Mouse (Mus musculus): ENCODE data around the gene Ptprt. TPM values are rescaled to one million over a fixed set of nuclear protein-coding genes. Genes with fewer than 3 reads are reported as not detected.

Gene Ptprt
- polyA plus RNA-seq, 1 experiment from 2014 or later = 4.0 TPM

- TF ChIP-seq CTCF (IDR thresholded peaks at IDR 0.05; ENCODE audit: low read depth) = no peak
- Histone ChIP-seq H3K4me3 (replicated peaks; ENCODE audit: low read depth, low read length) (no peak overlapping the region), H3K4me2 (ENCODE audit: low read length) (no peak overlapping the region), H3K9ac (ENCODE audit: low read depth, low read length) (no peak overlapping the region), H3K27me3 (ENCODE audit: insufficient read depth, low read length) (no peaks in the 10 kb centered on the region), H3K27ac (no peak overlapping the region), H3K4me1 (replicated peaks; ENCODE audit: insufficient read depth, low read length) (no peaks in the 10 kb centered on the region), H3K36me3 (ENCODE audit: insufficient read depth, low read length) (no peaks in the 10 kb centered on the region), H3K9me3 (replicated peaks; ENCODE audit: low read length) (no peaks in the 10 kb centered on the region)
- 82% methylated on average over 2 of the region's 2 CpGs for WGBS
- ATAC-seq (replicated peaks; ENCODE audit: low FRiP score, low read depth) (no peak), DNase-seq (ENCODE audit: low spot score) (no peak)
These were observed 319.1 kb downstream of the Ptprt start for GRCm38 (mm10) chr2:162341846-162342245.

- 88% methylated on average over 1 of the region's 1 CpGs for WGBS
- no peaks in the 10 kb centered on the region for H3K4me1 ChIP-seq (replicated peaks; ENCODE audit: insufficient read depth, low read length)
- H3K9me3 ChIP-seq (replicated peaks; ENCODE audit: low read length) = no peaks in the 10 kb centered on the region
- ATAC-seq (replicated peaks; ENCODE audit: low FRiP score, low read depth) (no peak), DNase-seq (ENCODE audit: low spot score) (no peak)
- H3K36me3 ChIP-seq (ENCODE audit: insufficient read depth, low read length) = no peaks in the 10 kb centered on the region
- no peak overlapping the region for H3K27ac ChIP-seq
- H3K4me3 ChIP-seq (replicated peaks; ENCODE audit: low read depth, low read length) = no peak overlapping the region
- H3K9ac ChIP-seq (ENCODE audit: low read depth, low read length) = no peak overlapping the region
- no peak overlapping the region for H3K4me2 ChIP-seq (ENCODE audit: low read length)
- H3K27me3 ChIP-seq (ENCODE audit: insufficient read depth, low read length) = no peaks in the 10 kb centered on the region
- no peak for TF ChIP-seq CTCF (IDR thresholded peaks at IDR 0.05; ENCODE audit: low read depth)
These were observed 320.7 kb downstream of the Ptprt start for GRCm38 (mm10) chr2:162340231-162340630.

GRCm38 (mm10) chr2:162332066-162332683 lies 328.8 kb downstream of the Ptprt start:
- H3K4me1 ChIP-seq (replicated peaks; ENCODE audit: insufficient read depth, low read length) = no peaks in the 10 kb centered on the region
- no peaks in the 10 kb centered on the region for H3K27me3 ChIP-seq (ENCODE audit: insufficient read depth, low read length)
- ATAC-seq (replicated peaks; ENCODE audit: low FRiP score, low read depth) = no peak
- no peaks in the 10 kb centered on the region for H3K36me3 ChIP-seq (ENCODE audit: insufficient read depth, low read length)
- H3K9ac ChIP-seq (ENCODE audit: low read depth, low read length) = no peak overlapping the region
- 76% methylated on average over 5 of the region's 5 CpGs for WGBS
- H3K4me3 ChIP-seq (replicated peaks; ENCODE audit: low read depth, low read length) = no peak overlapping the region
- no peak overlapping the region for H3K27ac ChIP-seq
- no peak for DNase-seq (ENCODE audit: low spot score)
- no peak overlapping the region for H3K4me2 ChIP-seq (ENCODE audit: low read length)
- no peak for TF ChIP-seq CTCF (IDR thresholded peaks at IDR 0.05; ENCODE audit: low read depth)
- no peaks in the 10 kb centered on the region for H3K9me3 ChIP-seq (replicated peaks; ENCODE audit: low read length)

GRCm38 (mm10) chr2:162329430-162329829 lies 331.5 kb downstream of the Ptprt start:
- H3K9me3 ChIP-seq (replicated peaks; ENCODE audit: low read length) = no peaks in the 10 kb centered on the region
- TF ChIP-seq CTCF (IDR thresholded peaks at IDR 0.05; ENCODE audit: low read depth) = no peak
- H3K4me3 ChIP-seq (replicated peaks; ENCODE audit: low read depth, low read length) = no peak overlapping the region
- no peak overlapping the region for H3K9ac ChIP-seq (ENCODE audit: low read depth, low read length)
- WGBS = 92% methylated on average over 9 of the region's 9 CpGs
- ATAC-seq (replicated peaks; ENCODE audit: low FRiP score, low read depth) = no peak
- H3K27me3 ChIP-seq (ENCODE audit: insufficient read depth, low read length) = no peaks in the 10 kb centered on the region
- no peaks in the 10 kb centered on the region for H3K36me3 ChIP-seq (ENCODE audit: insufficient read depth, low read length)
- H3K27ac ChIP-seq = no peak overlapping the region
- H3K4me2 ChIP-seq (ENCODE audit: low read length) = no peak overlapping the region
- H3K4me1 ChIP-seq (replicated peaks; ENCODE audit: insufficient read depth, low read length) = no peaks in the 10 kb centered on the region
- DNase-seq (ENCODE audit: low spot score) = no peak

- Histone ChIP-seq H3K9ac (ENCODE audit: low read depth, low read length) (no peak overlapping the region), H3K4me2 (ENCODE audit: low read length) (no peak overlapping the region), H3K36me3 (ENCODE audit: insufficient read depth, low read length) (no peaks in the 10 kb centered on the region), H3K4me1 (replicated peaks; ENCODE audit: insufficient read depth, low read length) (no peaks in the 10 kb centered on the region), H3K9me3 (replicated peaks; ENCODE audit: low read length) (no peaks in the 10 kb centered on the region), H3K4me3 (replicated peaks; ENCODE audit: low read depth, low read length) (no peak overlapping the region), H3K27ac (no peak overlapping the region), H3K27me3 (ENCODE audit: insufficient read depth, low read length) (no peaks in the 10 kb centered on the region)
- DNase-seq (ENCODE audit: low spot score) (no peak), ATAC-seq (replicated peaks; ENCODE audit: low FRiP score, low read depth) (no peak)
- TF ChIP-seq CTCF (IDR thresholded peaks at IDR 0.05; ENCODE audit: low read depth) = no peak
- WGBS = 73% methylated on average over 5 of the region's 5 CpGs
These were observed 338.5 kb downstream of the Ptprt start for GRCm38 (mm10) chr2:162322411-162322810.

- no peaks in the 10 kb centered on the region for H3K9me3 ChIP-seq (replicated peaks; ENCODE audit: low read length)
- H3K4me2 ChIP-seq (ENCODE audit: low read length) = no peak overlapping the region
- no peaks in the 10 kb centered on the region for H3K36me3 ChIP-seq (ENCODE audit: insufficient read depth, low read length)
- no peak overlapping the region for H3K4me3 ChIP-seq (replicated peaks; ENCODE audit: low read depth, low read length)
- H3K27me3 ChIP-seq (ENCODE audit: insufficient read depth, low read length) = no peaks in the 10 kb centered on the region
- no peak overlapping the region for H3K9ac ChIP-seq (ENCODE audit: low read depth, low read length)
- ATAC-seq (replicated peaks; ENCODE audit: low FRiP score, low read depth) (no peak; the same call in 1 of the 2 replicates), DNase-seq (ENCODE audit: low spot score) (peak; percentile 89)
- no peaks in the 10 kb centered on the region for H3K4me1 ChIP-seq (replicated peaks; ENCODE audit: insufficient read depth, low read length)
- no peak overlapping the region for H3K27ac ChIP-seq
- 0 out of 2 replicates have a peak, but pooled peaks have one; percentile 32 for TF ChIP-seq CTCF (IDR thresholded peaks at IDR 0.05; ENCODE audit: low read depth)
- 27% methylated on average over 2 of the region's 2 CpGs for WGBS
These were observed 353.0 kb downstream of the Ptprt start for GRCm38 (mm10) chr2:162307996-162308395.

GRCm38 (mm10) chr2:162294070-162294469 lies 366.9 kb downstream of the Ptprt start:
- H3K4me1 ChIP-seq (replicated peaks; ENCODE audit: insufficient read depth, low read length) = no peaks in the 10 kb centered on the region
- DNase-seq (ENCODE audit: low spot score) = no peak
- 87% methylated on average over 2 of the region's 2 CpGs for WGBS
- peak; percentile 50 for TF ChIP-seq CTCF (IDR thresholded peaks at IDR 0.05; ENCODE audit: low read depth)
- no peak overlapping the region for H3K9ac ChIP-seq (ENCODE audit: low read depth, low read length)
- no peak overlapping the region for H3K27ac ChIP-seq
- no peak overlapping the region for H3K4me3 ChIP-seq (replicated peaks; ENCODE audit: low read depth, low read length)
- no peaks in the 10 kb centered on the region for H3K9me3 ChIP-seq (replicated peaks; ENCODE audit: low read length)
- ATAC-seq (replicated peaks; ENCODE audit: low FRiP score, low read depth) = no peak
- no peak overlapping the region for H3K4me2 ChIP-seq (ENCODE audit: low read length)
- no peaks in the 10 kb centered on the region for H3K36me3 ChIP-seq (ENCODE audit: insufficient read depth, low read length)
- H3K27me3 ChIP-seq (ENCODE audit: insufficient read depth, low read length) = no peaks in the 10 kb centered on the region
